Mouse (Mus musculus): ENCODE measurements at regions not wholly inside any gene's neighbourhood (a gene's known extent, or its start where the extent isn't known, plus 50 kb on each side); places are given as distances from the start of the nearest gene placed in this dataset.
"Not testable (repeated sequence)": the region's sequence is repeated elsewhere in the genome, so short reads cannot be mapped to it uniquely, and the experiment has no call there.

DNA sequence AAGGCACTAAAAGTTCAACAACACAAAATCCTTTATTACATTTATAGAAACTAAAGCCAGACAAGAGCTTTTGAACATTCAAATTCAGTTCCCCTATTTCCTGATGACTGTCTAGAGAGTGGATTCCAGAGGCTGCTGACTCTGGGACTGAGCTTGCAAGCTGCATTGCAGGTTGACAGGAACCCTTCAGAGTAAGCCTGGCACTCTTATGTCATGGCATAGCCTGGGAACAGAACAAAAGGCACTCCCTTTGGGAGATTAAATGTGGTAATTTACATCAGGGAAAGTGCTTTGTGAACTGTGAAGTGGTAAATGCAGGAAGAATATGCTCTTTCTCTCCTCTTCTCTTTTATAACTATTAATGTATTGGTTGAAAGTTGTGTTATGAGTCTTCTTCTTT is 847.3 kb downstream of the Bcl11a start:
- DNase-seq = no peak

DNA sequence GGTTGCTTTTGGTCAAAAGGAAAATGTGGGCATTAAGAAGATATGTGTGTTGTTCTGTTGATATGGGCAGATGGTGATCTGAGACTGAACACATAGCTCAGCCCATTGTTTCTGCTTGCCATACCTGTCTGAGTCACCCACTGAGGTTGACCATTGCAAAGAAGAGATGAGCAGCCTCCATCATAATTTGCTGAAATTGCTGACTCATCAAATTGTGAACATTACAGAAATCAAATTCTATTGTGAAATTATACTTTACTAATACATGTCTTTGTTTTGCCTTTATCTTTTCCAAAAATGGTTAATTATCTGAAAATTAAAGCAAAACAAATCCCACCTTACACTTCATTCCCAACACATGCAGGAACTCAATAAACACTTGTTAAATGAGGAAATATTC is 865.8 kb downstream of the Bcl11a start:
- DNase-seq = no peak

DNA sequence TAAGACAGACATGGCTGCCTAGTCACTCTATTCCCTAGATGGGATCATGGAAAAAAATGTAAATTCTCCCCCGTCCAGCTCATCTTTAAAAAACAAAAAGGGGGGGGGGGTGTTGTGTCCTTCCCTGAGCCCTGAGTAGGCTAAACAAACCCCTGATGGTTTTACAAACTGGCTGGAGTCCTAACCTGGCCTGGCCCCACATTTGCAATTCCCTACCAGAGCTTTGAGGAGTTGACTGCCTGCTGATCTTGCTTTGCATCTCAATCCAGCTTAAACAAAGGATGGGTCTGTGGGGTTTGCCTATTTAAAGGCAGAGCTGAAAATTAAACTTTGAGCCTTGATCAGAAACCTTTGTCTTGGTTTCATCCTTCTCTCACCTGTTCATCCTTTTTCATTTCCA is 873.3 kb downstream of the Bcl11a start:
- no peak for DNase-seq

DNA sequence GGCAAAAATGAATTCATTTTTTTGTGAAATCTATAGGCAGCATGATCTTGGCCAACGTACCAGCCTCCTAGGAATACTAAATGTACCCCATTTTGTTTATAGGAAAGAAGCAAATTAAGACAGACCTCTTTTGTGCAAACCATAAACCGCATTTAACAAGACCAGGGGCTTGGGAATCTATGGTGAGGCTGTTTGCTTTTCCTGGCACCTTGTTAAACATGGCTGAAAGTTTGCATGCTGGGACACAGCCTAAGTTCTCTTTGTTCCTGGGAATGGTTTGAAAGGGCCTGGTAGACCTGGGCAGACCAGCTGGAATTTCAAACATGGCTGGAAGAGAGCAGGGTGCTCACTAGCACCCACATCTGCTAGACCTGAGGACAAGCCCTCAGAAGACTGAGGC is 894.5 kb downstream of the Bcl11a start:
- DNase-seq = no peak

DNA sequence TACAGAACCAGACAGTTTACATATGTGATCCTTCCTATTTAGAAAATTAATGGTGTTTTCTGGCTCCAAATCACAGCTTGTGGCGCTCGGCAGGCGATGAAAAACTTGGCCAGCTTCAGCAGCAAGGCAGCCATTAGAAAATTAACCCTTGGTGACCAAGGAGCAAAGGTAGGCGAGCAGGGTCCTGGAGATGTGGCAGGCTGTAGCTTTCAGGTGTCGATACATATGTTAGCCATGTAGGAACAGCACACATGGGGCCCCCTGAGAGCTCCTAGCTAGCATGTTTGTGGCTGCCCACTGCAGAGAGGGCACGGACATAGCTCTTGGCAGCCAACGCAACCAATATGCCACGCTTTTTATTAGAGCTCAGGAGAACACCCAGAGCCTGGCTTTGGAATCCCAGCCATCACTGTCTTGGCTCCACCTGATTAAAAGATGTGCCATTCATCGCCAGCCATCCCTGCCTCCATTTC is 902.4 kb downstream of the Bcl11a start:
- DNase-seq = peak; percentile 88

DNA sequence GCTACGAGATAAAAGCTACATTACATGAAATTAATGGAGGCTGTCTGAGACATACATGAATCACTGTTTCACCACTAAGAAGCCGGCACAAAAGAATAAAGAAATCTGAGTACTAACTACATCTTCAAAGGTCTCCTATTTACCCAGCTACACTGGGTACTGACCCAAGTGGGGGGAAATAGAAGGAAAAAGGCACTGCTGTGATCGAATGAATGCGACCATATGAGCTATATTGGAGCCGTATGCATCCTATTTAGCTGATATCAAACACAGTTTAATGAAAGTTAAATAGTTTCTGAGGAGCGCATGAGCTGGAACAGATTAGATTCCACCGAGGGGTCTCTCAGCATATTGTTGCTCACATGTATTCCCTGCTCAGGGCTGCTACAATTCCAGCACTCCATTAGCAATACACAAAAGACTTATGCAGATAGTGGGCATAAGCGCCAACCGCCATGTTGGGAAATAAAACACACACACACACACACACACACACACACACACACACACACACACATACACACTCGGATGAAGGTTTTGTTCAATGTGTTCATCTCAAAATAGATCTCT is 905.3 kb downstream of the Bcl11a start:
- DNase-seq = no peak

DNA sequence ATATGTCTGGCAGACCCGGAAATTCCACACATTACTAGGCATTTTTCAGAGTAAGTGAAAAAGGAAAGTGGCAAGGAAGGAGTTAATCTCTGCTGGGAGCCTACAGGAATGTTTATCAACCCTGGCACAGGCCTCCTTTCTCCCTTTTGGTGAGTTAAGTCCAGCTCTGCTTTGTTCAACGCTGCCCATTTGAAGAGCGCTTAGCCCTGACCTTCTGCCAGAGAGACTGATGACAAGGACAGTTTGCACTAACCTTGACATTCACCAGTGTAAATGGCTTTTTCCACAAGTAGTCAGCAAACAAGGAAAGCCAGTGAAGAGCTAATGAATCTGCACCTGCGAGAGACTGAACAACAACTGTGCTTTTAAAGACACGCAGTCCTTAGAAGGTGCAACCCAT is 927.6 kb downstream of the Bcl11a start:
- DNase-seq = no peak

DNA sequence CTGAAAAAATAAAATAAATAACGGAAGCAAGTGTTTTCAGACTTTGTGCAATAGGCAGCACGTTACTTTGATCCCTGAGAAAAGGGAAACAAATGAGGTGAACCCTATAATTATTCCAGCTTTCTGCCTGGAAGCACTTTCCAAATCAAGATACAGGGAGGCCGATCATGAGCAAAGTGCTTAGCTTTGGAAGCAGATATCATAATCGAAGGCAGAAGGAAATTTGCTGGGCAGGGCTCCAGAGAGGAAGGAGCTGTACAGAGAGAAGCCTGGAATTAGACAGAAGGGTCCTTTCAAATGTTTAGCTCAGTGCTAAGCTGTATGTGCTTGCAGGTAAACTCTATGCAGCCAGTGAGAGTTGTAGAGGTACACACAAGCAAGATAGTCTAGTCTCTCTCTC is 948.9 kb downstream of the Bcl11a start:
- DNase-seq = no peak

DNA sequence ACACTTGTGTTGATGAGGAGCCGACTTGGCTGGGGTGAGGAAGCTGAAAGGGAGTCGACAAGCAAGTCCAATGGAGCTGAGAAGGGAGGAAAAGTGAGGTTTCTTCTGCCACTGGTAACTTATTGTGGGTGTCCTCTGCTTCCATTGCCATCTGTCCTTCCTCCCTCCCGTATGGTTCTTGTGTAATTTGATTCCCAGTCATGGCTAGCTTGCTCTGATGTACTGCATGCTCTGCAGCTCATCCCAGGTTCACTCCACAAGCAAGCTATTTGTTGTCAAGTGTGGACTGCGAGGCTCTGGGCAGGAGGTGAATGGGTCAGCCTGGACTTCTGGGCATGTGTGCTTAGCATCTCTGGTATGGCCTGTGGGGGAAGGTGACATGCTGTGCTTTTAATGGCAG is 963.1 kb downstream of the Bcl11a start:
- DNase-seq = no peak

DNA sequence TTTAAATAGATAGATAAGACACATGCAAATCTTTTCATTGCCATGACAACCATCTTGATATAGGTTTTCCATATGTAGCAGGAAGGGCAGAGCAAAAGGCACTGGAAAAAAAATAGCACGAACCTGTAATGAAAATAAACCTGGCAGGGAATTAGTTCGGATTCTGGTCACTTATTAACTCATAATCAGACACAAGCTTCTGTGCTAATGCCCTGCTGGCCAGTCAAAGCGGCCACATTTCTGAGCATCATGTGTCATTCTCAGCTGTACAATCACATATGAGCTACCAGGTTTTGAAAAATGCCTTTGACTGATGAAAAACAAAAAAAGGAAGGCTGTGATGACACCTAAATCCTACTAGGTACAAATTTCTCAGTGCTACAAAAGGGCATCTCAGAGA is 964.9 kb downstream of the Bcl11a start:
- no peak for DNase-seq

DNA sequence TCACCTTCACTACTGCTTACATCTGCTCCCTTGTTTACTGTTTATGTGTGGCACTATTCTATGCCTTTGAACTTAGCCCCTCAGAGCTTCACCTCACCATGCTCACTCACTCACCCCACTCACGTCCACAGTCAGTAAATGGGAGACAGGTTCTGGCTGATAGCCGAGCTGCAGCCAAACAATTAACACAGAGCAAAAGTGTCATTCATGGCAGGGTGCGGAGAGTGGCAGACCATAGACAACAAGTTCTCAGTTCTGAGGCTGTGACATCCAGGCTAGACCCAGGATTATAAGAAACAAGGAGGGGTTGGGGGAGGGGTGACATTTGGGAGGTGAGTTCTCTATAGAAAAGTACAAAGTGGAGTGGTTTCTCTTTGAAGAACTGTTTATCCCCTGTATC is 967.5 kb downstream of the Bcl11a start:
- DNase-seq = no peak

DNA sequence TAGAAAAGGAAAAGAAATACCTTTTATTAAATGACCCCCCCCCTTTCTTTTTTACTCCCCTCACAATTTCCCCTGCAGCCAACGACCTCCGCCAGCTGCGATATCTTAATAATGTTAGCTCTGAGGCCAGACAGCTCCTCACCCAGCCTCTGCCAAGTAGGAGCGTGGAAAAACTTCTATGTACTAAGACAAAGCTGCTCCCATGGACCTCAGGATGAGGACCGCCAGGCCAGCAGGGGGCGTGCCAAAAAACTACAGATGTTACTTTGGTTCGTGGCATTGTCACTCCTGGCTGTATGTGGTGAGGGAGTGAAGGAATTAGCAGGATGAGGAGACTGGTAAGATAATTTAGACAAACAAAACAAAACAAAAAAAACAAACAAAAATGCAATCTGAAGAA is 968.1 kb downstream of the Bcl11a start:
- DNase-seq = no peak

DNA sequence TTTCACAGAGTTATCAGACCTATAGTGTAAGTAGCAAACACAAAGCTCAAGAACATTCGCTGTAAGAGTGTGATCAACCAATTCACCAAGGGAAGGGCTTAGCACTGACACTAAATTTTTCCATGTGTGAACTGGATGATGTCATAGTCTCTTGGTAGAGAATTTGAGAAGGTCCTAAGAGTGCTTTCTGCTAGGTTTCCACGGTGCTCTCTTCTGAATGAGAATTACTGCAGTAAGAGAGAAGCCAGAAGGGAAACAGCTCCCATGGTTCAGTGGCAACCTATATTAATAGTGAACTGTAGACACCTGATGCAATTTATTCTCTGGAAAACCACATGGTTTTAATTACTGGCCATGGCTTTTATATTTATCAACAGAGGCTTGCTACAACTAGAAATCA is 977.8 kb downstream of the Bcl11a start:
- no peak for DNase-seq

DNA sequence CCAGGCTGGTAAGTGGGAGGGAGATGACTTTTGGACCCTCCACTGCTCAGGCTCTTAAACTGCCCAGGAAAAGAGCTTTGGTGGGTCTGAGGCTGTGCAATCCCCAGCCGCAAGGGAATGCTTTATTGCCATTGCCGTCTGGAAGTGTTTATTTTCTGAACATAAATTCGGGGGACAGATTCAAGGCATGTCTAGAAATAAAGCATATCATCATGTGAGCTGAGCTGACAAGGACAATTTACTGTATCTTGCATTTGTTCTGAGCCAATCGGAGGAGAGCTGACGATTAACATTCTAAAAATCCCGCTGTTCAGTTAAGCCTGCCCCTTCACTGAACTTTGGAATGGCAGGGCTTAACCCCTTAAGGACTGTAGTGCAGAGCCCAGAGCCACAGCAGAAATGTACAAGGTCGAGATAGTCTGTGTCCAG is 979.3 kb downstream of the Bcl11a start:
- no peak for DNase-seq

DNA sequence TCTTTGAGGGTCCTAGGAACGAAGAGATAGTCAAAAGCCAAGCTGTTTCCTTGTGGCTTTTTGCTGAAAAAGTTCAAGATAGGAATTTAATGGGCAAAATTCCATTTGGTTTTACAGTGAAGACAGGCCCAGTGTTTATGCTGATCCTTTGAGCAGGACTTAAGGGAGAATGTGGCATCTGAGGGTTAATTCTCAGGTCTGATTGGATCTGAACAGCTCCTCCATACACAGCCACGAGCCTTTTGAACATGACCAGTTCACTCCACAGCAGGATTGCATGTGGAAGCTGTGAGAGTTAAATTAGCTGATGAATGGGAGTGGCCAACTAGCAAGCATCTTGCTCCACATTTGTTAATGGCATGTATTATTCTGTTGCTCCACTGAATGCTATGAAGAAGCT is 979.7 kb downstream of the Bcl11a start:
- DNase-seq = no peak

DNA sequence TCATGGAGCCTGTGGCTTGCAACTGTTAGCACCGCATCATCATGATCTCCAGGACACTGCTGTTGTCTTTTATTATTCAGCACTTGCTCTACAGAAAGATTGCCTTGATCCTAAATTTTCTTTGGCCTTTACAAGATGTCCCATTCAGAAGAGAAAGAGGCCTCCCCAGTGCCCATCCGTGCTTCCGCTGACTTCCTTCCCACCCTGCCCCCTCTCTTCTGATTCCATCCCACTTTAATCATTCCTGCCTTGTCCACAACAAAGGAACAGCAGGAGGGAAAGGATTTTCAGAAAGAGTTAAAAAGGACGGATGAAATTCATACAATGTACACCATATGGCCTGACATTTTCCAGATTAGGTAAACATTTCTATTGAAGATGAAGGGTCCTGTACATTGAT is 985.2 kb downstream of the Bcl11a start:
- DNase-seq = no peak

DNA sequence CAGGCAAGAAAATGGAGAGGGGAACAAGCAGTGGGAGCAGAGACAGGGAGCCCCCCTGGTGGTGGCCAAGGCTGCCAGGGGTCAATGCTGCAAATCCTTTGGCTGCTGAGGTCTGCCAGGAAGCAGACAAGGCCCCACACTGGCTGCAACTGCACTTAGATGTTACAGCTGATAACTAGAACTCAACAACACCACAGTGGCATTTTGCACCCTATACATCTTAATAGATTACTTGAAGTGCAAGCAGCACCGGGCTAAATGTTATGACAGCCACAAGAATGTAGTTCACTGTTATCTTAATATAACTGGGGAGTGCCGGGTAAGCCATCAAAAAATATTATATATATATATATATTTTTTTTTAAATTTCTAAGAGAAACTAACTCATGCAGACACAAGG is 986.1 kb downstream of the Bcl11a start:
- DNase-seq = no peak

DNA sequence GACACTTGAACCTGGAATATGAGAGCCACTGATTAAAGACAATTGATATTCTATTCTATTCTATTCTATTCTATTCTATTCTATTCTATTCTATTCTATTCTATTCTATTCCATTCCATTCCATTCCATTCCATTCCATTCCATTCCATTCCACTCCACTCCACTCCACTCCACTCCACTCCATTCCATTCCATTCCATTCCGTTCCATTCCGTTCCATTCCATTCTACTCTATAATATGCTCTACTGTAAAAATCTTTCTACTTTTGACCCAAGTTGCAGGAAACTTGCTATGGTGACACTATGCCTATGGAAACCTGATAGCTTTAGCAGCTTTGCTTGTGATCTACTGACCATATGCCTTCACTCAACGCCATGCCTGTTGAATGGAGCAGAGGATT is 1022.1 kb downstream of the Bcl11a start:
- DNase-seq = not testable (repeated sequence)

DNA sequence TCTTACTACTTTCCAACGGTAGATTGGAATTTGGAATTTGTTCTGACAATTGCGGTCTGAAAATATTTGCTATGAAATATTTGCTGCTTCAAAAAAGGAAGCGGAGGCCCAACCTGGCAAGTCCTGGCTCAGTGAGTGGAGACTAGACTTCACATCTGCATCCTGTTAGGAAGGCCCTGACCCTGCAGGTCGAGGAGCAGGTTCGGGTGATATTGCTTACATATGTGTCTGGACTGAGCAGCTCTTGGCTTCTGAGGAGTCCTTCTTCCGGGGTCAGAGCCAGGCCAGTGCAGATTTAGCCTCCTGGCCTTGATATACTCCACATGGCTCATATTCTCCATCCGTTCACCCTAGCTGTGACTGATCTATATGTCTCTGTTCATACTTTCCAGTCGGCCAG is 1026.6 kb downstream of the Bcl11a start:
- no peak for DNase-seq

DNA sequence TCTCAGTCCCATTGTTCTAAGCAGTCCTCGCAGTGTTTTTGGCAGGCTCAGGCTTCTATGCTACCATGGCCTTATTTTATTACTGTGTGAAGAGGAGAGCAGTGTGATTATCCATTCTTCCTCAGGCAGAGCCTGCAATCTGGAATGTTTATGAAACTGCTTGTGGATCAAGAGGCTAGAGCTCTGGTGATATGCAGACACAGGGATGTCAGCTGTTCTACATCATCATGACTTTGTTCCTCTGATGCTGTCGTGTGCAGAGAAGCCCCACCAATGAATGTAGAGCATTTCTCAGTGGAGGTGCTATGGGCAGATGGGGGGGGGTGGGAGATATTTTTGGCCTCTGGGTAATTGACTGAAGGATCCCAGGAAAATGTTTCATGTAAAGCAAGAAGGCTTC is 1046.6 kb downstream of the Bcl11a start:
- no peak for DNase-seq

DNA sequence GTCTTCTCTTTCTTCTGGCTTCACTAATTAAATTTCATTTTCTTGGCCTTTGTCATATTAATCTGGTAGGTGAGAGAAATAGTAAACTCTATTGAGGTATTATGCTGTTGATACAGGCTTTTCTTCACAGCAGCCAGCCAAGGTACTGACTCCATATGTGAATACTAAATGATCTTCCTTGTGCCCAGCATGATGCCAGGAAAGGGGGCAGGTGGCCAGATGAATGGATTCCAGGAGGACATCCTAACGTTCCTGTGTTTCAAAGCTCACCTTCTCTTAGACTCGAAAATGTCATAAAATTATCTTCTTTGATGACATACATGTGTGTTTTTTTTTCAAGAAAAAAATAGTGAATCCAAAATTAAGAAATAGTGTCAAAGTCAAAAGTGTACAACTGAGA is 1064.4 kb downstream of the Bcl11a start:
- DNase-seq = peak; percentile 7

DNA sequence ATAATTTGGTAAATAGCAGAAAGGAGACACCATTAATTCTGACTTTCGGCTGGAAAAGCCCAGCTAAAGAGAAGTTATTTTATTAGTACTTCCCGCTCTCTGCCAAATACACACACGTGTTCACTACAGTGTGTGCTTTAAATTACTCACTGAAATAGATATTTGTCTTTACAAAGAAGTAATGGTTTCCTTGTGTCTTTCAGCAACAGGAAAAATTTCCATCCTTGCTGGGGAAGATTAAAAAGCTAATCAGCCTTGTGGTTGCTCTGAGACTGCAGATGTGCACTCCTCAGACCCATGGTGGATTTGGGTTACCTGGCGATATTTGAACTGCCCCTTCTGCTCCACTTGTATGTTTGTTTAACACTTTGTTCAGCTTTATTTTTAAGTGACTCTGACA is 1065.0 kb downstream of the Bcl11a start:
- no peak for DNase-seq

DNA sequence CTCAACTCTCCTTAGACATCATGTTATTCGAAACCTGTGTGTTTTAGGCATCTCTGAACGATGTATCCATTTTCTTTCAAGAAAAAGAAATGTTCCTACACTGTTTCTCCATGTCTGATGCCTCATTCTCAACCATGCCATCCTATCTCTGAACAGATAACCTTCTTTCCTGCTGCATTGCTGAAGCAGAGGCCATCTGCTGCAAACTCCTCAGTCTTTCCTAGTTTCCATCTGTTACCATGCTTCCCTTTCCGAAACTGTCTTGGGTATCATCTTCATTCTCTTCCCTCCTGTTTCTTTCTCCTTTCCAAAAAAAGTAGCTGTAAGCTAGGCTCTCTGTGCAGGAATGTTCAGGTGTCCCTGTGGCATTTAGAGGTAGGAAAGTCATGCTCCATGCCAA is 1063.3 kb downstream of the 5730522E02Rik start:
- no peak for DNase-seq

DNA sequence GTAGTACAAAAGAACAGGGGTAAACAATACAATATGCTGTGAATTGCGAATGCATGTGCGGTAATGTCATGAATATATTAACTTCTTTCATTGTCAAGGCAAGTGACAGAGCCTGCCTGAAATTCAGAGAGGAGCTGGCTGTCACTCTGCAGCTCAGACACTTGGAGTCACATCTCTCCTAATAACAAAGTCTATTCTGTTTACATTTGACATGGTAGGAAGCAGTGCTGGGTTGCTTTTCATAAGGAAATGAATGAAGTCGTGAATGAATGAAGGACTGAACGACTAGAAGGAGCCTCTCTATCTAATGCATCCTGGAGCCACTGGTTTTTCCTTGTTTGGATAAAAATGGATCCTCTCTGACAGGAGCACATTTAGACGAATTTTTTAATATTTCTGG is 1053.9 kb downstream of the 5730522E02Rik start:
- DNase-seq = no peak

DNA sequence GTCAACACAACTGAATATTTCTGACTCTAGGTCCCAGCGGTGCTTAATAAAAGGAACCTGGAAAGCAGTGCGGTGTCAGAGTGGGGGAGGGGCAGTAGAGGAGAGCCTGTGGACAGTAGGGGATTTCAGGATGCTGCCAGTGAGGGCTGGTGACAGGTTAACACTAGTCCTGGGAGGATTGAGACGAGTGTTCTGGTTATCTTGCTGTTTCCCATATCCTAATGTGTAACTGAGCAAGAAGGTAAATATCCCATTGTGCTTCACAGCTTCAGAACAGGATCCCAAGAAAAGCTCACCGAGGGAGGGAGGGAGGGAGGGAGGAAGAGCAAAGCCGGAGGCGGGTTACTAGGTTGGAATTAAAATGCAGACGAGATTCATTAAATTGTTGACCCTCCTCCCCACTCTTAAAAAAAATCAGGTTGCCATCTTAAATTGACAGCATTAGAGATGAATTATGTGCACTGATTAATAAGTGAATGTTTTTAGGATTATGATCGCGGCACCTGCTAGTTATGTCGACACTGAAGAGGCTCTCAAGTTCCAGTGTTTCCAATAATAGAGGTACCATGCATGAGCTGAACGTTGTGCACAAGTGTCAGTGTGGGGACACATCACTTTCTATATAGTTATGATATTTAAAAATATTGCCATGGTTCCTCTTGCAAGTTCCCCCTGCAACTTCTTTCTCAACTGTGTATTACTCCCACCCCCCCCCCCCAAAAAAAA is 1053.3 kb downstream of the 5730522E02Rik start:
- DNase-seq = no peak
